Mouse (Mus musculus) kidney, adult 8-10 months (tissue): ENCODE results near the gene Klhl31.
A peak's percentile ranks its signal among the peaks of the same experiment; 100 is the strongest.

Experiments
- DNase-seq, 2 experiments: peaks; one replicate each; pipeline ENCODE4 v3.0.0; 2022

The Klhl31 gene

DNA sequence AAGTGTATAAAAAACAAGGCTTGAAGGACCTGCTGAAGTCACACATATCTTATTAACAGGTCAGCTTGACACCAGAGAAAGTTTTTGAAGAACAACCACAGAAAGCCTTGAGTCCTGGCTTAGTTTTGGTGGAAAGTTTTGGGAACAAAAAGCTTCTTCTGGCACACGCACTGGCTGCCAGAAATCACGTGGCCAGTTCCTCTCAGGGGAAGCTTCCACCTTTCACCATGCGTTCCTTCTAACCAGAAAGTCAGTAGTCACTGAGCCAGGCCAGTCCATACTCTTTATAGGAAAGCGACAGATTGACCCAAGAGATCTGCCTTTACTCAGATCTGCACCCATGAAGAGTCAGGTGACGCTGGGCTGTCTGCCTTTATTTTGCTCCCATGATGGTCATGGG is 12.1 kb upstream of the Klhl31 start:
- no peak for DNase-seq

DNA sequence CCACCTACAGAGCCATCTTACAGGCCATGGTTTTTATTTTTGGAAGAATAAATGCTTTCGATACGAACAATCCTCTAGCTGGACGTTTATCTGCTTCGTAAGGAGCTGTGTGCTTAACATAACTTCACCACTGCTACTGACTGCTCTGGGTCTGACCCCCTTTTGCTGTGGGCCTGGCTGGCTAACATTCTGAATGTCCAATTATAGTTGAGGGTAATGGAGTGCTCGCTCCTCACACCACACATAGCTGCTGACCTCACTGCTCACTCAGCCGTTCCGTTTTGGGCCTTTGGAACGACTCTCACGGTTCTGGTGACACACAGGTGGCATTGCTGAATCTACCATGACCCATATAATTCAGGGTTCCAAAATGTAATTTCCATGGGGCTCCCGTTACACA is 7.6 kb upstream of the Klhl31 start:
- no peak for DNase-seq

DNA sequence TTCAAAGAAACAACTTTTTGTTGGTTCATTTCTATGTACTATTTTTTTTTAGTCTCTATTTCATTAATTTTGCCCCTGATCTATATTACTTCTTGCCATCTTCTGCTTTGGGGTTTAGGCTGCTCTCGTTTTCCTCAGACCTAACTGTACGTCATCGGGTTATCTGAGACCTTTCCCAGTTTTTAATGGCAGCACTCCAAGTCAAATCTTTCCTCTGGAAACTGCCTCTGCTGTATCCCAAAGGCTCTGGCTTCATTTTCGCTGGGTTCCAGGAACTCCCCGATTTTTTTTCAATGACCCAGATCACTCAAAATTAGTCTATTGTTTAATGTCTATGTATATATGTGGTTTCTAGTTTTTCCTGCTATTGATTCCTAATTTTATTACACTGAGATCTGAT is 6.6 kb upstream of the Klhl31 start:
- no peak for DNase-seq

DNA sequence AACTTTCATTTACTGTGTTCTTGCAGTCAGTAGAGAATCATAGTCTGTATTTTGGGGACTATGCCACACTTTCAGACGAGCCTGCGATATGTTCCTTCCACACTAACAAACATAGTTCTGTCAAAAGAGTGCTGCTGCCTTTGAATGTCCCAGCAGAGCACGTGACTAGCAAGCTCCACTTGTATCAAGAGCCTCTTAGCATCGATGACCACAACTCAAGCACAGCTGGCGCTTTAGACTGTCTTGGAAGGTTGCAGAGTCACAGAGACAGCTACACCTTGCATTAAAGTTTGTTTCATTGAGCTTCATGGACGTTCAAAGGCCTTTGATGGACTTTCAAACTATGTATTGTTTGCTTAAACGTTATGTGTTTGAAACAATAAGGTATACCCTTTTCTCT is 5.5 kb upstream of the Klhl31 start:
- DNase-seq = no peak

DNA sequence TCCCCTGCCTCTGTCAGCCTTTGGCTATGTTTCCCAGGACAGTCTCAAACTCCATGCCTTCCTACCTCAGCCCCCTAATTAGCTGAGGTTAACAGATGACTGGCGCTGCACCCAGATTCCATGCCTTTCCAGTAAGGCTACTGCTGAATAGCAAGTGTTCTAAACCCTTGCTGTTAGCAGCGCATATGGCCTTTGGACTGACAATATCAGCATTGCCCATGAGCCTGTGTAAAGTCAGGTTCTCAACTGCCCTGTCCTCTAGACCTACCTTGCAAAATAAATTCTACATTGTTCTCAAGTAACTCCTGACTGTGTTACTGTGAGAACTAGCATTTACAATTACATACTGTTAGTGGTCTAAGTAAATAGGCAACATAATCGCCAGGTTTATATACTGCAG is 3.9 kb upstream of the Klhl31 start:
- DNase-seq = no peak

DNA sequence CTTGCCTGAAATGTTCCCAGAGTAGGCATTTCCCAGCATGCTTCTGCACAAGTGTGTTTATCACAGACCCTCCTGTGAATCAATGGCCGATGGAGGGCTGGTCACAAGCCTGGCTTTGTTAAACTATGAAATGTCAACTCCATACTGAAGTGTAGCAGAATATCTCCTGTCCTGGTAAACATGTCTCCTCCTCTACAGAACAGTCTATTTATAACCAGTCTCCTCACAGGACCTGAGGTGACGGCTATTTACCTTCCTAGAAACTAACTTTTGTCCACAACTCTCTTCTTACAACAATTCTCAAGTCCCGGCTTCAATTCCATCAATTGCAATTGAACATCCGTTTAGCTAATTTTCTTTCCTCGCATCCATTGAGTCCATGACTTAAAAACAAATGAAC is 297 bp upstream of the Klhl31 start:
- DNase-seq = no peak

DNA sequence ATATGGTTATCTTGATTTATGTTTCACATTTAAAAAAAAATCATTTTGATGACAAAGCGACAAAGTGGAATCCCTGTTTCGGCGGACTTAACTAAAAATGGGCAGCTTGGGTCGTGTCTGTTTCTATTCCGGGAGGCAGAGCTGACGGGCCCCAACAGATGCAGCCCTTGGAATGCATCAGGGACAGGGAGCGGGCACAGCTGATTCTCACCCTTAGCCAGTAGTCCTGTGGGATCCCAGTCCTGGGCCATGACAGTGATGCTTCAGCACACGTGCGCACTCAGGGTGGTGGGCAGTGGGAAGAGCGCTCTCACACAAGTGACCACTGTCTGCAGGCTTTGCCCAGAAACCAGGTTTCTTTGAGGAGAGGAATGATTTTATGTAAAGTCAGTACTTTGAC is 1.1 kb downstream of the Klhl31 start:
- DNase-seq = no peak

DNA sequence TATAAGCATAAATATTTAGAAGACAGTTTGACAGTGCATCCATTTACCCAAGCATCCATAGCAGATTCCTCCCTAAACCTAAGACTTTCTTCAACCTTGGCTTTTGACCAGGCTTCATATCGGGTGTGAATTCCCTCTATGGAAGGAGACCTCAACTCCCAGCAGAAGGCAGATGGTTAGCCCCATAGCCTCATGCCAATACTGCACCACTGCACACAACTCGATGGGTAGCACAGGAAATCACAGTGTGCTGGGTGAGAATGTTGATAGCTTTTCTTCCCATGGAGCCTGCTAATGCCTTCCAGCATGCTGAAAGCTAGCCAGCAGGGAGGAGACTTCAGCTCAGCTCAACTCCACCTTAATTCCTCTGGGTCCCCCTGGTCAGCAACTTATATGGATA is 8.9 kb downstream of the Klhl31 start:
- DNase-seq = no peak

DNA sequence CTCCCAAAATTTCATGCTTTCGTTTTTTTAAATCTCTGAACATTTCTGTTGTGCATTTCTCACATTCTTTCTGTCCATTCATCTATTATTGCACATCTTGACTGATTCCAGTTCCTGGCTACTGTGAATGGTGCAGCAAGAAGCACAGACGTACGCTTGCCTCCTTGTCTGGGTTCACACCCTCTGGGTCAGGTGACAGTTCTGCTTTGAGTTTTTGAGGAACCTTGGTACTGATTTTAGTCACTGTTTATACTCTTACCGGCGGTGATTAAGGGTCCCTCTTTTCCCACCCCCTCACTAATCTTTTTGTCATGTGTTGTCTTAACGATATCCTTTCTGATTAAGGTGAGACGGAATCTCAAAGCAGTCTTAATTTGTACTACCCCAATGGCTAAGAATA is 15.5 kb downstream of the Klhl31 start:
- DNase-seq = no peak

DNA sequence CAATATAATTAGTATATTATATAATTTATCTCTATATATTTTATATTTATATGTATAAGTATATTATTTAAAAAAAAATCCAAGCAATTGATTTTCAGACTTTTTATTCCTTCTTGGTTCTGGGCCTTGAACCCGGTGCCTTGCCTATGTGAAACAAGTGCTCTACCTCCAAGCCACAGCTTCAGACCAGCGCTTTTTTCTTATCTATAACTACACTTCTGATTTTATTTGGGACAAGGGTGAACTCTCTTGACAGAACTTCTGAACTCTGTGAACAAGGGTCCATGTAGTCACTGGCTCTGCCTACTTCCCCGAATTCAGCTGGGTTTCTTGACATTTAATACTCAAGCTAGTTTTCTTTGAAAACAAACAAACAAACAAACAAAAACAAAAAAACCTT is 17.6 kb downstream of the Klhl31 start:
- no peak for DNase-seq

DNA sequence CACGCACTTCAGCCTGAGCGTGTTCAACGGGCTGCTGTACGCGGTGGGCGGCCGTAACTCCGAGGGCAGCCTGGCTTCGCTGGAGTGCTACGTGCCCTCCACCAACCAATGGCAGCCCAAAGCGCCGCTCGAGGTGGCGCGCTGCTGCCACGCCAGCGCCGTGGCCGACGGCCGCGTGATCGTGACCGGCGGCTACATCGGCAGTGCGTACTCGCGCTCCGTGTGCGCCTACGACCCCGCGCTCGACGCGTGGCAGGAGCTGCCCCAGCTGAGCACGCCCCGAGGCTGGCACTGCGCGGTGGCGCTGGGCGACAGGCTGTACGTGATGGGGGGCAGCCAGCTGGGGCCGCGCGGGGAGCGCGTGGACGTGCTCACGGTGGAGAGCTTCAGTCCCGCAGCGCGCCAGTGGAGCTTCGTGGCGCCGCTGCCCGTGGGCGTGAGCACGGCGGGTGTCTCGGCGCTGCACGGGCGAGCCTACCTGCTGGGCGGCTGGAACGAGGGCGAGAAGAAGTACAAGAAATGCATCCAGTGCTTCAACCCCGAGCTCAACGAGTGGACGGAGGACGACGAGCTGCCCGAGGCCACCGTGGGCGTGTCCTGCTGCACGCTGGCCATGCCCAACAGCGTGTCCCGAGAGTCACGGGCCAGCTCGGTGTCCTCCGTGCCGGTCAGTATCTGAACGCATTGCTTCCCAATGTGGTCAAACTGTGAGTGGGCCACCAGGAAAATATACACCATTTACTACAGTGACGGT is 19.1 kb downstream of the Klhl31 start:
- peak; percentile 28 to 32 for DNase-seq

DNA sequence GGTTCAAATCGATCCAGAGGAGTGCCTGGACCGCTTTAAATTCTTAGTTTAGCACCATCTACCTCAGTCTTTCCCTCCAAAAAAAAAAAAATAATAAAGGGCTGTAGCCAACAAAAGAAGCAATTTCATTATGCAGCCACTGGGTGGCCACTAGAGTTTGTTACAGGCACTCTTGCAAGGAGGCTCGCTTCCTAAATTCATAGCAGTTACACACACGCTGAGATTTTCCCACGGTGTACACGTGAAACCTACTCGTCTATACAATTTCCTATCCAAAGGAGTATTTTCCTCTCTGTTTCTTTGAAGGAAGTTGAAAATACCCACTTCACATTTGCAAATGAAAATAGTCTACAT is 19.6 kb downstream of the Klhl31 start:
- peak; percentile 33 to 35 for DNase-seq

DNA sequence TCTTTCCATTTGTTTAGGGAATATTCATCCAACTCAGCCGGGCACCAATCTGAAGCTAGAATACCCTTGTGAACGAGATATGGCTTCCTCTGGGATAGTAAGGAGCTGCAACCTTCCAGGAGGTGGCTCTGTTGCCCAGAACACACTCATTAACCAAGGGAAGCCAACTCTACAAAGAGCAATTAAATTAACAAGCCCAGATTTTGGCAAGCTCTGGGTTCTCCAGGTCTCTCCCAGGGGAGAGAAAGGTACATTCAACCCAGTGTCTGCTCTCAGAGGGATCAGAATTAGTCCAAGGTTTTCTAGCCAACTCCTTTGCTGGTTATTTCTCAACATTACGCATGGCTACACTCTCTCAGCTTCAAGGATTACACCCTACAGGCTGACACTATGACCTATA is 26.6 kb downstream of the Klhl31 start:
- peak; percentile 43 to 53 for DNase-seq

DNA sequence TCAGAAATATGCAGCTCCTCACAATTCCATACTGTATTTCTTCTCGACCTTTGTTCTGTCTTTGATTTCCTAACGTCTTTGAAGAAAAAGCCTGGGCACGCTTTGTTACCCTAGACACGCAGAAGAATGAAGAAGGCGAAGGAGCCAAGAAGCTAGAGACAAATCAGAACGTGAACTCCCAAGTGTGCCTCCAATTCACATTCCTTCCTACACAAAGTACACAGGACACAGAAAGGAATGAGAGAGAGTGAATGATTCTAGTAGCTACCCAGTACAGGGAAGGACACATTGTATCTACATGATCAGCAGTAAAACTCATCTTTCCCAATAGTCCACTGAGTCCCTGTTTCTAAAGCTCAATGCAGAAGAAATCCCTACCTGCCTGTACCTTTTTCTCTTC is 33.8 kb downstream of the Klhl31 start:
- DNase-seq = no peak

DNA sequence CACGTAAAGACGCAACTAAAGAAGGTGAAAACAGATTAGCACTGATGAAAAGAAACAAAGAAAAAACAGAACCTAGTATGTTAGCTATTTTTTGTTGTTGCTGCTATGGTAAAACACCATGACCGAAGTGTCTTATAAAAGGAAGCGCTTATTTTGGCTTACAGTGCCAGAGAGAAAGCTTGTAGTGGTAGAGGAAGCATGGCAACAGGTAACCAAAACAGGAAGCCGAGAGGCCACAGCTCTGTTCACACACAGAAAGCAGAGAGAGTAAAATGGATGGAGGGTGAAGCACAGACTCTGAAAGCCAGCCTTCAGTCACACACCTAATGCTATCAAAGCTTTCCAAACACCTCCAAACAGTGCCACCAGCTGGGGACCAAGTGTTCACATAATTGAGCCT is 34.7 kb downstream of the Klhl31 start:
- DNase-seq = no peak

DNA sequence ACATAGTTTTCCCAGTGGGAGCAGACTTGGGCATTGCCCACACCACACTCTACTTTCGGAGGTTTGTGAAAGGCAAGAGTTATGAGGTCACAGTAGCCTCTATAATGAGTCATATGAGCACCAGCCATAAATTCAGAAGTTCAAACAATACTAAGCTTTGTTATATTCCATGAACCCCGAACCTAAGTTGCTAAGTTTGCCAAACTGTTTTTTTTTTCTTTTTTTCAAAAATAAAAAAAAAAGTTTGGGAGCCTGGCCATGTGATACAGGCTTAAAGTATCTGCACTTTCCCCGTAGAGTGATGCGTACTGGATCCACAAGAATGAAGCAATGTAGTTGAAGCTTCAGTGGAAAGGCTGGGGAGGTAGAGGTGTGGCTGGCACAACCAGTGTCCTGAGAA is 36.9 kb downstream of the Klhl31 start:
- no peak for DNase-seq

DNA sequence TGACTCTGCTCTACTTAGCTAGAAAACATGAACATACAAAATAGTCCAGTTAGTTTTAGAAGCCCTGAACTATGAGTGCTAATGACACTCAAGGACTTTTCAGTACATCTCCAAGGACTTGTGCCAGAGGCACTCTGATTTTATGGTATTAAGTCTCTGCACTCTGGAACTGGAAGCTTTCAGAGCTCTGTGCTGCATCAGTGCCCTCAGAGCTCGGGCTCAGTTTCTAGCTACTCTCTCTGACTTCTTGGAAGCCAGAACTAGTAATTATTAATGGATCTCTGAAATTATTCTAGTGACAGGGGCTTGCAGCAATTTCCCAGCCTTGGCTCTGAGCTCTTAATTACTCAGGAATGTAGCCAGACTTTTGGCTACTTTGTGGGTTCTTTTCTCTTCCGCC is 37.7 kb downstream of the Klhl31 start:
- peak; percentile 37 to 45 for DNase-seq

DNA sequence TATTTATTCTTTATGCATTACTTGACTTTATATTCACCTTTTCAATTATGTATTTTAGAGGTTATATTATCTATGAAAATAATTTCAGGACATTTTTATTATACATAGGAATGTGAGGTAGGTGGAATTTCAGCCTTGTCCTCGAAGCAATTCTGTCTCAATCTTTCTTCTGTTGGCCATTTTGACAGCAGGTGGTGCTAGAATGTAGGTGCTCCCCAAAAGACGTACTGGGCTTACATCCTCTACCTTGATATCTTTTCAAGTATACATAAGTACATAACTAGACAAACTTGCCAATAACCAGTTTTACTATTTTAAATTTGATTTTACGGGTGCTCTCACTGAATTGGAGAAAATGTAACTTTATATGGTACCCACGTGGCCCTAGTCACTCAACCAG is 48.6 kb downstream of the Klhl31 start:
- no peak for DNase-seq

DNA sequence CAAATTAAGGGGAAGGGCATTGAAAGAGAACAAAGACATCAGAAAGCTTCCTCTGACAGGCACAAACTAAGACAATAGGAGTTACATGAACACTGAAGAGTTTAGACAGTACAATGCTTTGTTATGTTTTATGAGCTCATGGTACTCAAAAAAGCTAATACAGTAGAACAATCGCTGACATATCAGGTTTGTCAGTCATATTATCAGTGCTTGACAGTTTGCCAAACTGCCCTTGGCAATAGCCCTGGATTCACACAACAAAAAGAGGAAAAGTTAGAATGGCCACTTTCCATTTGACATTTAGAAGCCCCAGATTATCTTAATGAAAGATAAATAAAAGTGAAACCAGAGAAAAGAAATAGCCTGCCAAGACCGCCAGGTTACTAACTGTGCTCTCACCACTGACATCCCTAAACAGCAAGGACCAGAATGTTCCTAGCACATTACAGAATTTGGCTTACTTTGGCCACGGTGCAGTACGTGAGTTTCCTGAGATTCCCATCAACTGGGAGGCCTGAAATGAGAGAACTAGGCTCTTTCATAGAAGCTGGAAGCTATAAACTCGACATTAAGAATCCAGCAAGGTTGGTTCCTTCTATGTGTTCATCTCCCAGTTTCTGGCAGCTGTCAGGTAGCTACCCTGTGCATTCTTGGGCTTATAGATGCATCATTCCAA is 49.7 kb downstream of the Klhl31 start:
- DNase-seq = no peak

DNA sequence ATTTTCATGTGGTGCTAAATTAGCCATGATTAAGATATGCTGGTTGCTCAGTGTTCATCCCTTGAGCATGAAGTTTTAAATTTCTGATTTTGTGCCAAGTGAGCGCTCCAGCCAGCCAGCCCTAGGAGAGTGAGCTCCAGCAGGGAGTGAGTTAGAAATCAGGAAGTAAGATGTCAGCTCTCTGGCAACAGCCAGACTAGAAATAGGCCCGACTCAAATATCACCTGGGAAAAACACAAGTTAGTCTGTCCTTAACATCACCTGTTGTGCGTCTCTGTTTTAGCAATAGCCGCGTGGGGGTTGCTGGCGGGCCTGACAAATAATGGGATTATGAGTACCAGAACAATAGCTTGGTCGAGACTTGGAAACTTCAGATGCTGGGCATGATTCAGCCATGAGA is 56.4 kb downstream of the Klhl31 start:
- no peak for DNase-seq

DNA sequence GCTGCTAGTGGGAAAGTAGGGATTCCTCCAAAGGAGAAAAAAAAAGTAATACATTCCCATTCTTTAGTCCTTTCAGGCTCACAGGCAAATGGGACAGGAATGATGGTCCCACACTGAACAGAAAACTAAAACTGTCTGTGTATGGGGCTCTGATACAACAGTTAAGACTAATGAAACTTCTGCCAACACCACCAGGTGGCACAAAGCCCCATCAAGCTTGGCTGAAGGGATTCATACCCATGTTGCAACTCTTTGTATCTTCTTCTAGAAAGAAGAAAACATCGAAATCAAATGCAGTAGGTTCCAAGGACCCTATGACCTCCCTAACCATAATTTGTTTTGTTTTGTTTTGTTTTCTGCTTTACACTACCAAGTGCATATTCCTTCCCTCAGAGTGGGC is 57.1 kb downstream of the Klhl31 start:
- peak; percentile 22 to 40 for DNase-seq

DNA sequence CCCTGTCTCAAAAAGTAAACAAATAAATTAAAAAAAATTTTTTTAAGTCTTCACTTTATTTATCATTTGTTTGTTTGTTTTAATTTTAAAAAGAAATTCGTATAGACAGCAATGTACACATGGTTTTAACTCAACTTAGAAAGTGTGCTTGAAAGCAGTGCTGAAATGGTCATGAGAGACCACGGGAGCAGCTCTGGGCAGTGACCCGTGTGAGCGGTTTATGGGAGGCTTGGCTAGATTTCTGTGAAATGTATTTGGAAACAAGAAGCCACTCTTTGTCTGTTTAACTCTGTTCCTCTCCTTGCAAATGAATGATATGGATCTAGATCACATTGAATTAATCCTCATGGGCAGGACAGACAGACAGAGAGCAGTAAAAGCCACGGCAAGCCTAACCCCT is 59.3 kb downstream of the Klhl31 start:
- peak in 1 of 2 experiments; percentile 20 for DNase-seq

DNA sequence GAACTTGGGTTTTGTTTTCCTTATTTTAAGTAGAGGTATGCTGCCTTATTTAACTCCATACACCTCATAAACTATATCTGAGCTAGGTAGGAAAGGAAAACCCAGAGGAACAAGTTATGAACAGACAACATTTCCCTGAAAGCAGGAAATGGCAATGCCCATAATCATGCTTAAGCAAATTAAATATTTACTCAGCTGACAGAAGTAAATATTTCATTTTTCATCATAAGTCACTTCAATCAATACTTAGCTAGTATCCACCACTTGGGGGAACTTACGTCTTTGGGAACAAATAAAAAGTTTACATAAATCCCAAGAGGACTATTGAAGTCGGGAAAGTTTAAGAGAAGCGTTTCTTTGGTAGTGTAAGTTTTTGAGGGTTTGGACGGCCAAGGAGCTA is 67.2 kb downstream of the Klhl31 start:
- DNase-seq = no peak

DNA sequence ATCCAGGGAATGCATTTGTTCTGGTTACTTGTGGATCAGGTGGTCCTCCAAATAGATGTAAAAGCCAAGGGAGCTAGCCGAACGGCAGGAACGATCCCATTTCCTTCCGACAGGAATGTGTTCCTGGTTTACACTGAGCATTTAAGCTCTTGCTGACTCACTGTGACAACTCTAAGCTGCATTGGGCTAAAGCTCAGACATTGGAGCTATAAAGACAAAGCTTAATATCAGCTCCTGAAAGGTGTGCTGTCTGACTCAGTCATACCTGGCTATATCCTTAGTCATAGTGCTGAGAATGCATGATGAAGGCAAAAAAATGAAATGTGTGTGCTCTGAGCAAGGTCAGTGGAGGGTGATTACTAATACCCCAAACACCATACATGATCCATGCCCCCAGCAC is 67.8 kb downstream of the Klhl31 start:
- DNase-seq = no peak

DNA sequence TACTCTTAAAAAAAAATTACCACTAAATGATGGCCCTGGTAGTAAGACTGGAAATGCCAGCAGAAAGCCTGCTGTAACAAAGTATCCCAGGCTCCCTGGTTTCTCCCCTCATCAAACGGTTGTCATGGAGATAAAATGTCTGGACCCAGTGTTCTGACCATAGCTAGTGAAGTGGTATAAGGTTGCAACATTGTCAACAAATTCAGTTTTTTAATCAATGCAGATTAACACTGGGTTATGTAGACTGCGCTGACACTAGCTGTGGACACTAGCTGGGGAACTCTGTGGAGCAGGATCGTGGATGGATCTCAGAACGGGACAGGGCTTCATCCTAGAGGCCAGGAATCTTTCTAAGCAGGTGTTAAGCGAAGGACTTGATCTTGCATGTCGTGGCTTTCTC is 70.2 kb downstream of the Klhl31 start:
- no peak for DNase-seq
